Mouse (Mus musculus): ENCODE data around the gene Gpc6.

DNA sequence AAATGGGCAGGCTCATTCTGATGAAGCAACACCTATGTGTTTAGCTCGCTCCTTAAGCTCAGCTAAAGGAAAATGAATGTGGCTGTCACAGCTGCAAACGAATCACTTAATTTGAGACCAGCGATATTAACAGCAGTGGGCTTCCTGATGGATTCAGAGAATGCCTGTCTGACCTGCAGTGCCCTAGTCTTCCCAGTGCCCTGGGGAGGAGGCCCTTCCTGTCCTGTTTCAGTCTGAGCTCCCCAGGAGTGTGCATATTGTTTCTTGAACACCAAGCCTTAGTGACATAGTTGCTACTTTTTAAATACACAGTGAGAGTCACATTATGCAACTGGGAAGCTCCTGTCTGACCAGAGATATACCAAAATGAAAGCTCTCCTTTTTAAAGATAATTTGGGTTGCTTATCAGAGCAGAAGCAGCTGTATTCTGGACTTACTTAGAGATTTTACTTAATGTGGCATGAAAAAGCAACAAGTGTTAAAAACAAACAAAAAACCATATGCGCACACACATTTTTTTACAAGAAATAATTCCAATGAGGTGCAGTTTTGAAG is 451.8 kb downstream of the Gpc6 start:
- no peak for TF ChIP-seq POLR2A (IDR thresholded peaks at IDR 0.05; ENCODE audit: insufficient read depth, low read depth, low read length)
- TF ChIP-seq CTCF (IDR thresholded peaks at IDR 0.05): no peak
